Mouse (Mus musculus) frontal cortex, postnatal 14 days (tissue): Measurements from ENCODE around the gene Ptma.
"Not testable (repeated sequence)": the region's sequence is repeated elsewhere in the genome, so short reads cannot be mapped to it uniquely, and the experiment has no call there.

Experiments
- DNase-seq, 2 experiments: peaks; one replicate each; pipeline ENCODE4 v3.0.0; 2022; ENCODE audit warnings: low spot score in 2 of 2

Ptma gene

GRCm38 (mm10) chr1:86539583-86539982 lies 13.1 kb downstream of the Ptma start:
- DNase-seq, result not testable (repeated sequence)

GRCm38 (mm10) chr1:86542584-86542983 lies 16.1 kb downstream of the Ptma start:
- no peak for DNase-seq

GRCm38 (mm10) chr1:86546797-86547196 lies 20.3 kb downstream of the Ptma start:
- DNase-seq, result no peak

GRCm38 (mm10) chr1:86551299-86551698 lies 24.8 kb downstream of the Ptma start:
- no peak for DNase-seq

- no peak for DNase-seq
These were observed 25.4 kb downstream of the Ptma start for GRCm38 (mm10) chr1:86551877-86552276.

GRCm38 (mm10) chr1:86555665-86556064 lies 29.1 kb downstream of the Ptma start:
- no peak for DNase-seq

- no peak for DNase-seq
These were observed 31.3 kb downstream of the Ptma start for GRCm38 (mm10) chr1:86557872-86558271.

GRCm38 (mm10) chr1:86559232-86559631 lies 32.7 kb downstream of the Ptma start:
- DNase-seq, result no peak

- DNase-seq, result no peak
These were observed 36.1 kb downstream of the Ptma start for GRCm38 (mm10) chr1:86562663-86563062.

- no peak for DNase-seq
These were observed 41.9 kb downstream of the Ptma start for GRCm38 (mm10) chr1:86568409-86568808.

- DNase-seq, result no peak
These were observed 42.9 kb downstream of the Ptma start for GRCm38 (mm10) chr1:86569292-86569860.

GRCm38 (mm10) chr1:86571381-86571780 lies 44.9 kb downstream of the Ptma start:
- DNase-seq, result no peak

- DNase-seq, result no peak
These were observed 45.4 kb downstream of the Ptma start for GRCm38 (mm10) chr1:86571941-86572340.
